Mouse (Mus musculus): ENCODE results near the gene Fbxl17.

DNA sequence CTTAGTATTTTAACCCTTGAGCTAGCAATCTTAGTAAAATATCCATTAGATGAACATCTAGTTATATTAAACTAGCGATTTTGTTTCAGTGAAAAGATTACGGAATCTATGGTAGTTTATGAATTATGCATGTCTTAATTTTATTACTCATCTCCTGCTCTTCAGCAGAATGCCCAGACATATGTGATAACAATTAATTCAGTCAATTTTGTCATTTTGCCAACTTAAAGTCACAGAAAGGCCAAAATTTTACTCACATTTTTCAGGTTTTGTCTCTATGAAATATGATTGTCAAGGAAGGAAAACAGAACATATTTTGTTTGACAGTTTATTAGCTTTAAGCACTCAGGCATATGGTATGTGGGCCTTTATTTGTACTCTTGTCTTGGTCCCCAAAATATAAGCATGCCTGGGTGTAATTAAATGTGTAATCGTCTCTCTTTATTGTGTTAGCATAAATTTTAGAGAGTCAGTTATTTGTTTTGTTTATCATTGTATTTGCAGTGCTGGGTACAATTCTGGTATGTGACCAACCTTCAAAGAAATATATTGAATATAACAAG is 482.1 kb downstream of the Fbxl17 start:
- no peak for TF ChIP-seq CTCF (IDR thresholded peaks at IDR 0.05; ENCODE audit: borderline replicate concordance, insufficient read depth, low read length)
- no peak for TF ChIP-seq POLR2A (IDR thresholded peaks at IDR 0.05; ENCODE audit: low read depth, low read length)

Measured in embryonic fibroblast, embryonic 13.5 days (primary cell).